Mouse (Mus musculus): ENCODE data around the gene Rusc2. TPM values are rescaled to one million over a fixed set of nuclear protein-coding genes. Genes with fewer than 3 reads are reported as not detected.

Rusc2 gene
- polyA plus RNA-seq, 2 experiments = 9.6 to 16.2 TPM

DNA sequence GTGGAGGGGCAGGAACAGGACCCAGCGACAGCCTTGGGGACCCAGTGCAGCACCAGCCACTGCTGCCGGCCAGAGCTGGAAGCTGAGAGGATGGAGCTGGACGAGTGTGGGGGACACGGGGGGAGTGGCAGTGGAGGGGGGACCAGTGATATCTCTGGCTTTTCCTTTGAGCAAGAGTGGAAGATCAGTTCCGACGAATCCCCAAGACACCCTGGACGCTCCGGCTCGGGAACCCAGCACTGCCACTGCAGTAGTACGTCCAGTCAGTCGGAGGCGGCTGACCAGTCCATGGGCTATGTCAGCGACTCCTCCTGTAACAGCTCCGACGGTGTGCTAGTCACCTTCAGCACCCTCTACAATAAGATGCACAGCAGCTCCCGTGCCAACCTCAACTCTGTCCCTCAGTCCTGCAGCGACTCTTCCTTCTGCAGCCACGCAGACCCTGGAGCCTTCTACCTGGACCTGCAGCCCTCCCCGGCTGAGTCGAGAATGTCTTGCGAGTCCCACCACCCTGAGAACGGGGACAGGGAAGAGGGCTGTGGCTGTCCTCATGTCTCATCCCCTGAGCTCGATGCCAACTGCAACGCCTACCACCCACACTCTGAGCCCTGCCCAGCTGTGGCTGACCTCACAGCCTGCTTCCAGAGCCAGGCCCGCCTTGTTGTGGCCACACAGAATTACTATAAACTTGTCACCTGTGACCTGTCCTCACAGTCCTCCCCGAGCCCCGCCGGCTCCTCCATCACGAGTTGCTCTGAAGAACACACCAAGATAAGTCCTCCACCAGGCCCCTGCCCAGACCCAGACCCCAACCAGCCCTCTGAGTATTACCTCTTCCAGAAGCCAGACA, 33.7 kb downstream of the Rusc2 start:
- Histone ChIP-seq H3K9me3 (ENCODE audit: control insufficient read depth, low read length) (no peaks in the 10 kb centered on the region), H3K4me1 (ENCODE audit: control insufficient read depth, insufficient read depth, low read length) (no peaks in the 10 kb centered on the region), H3K36me3 (ENCODE audit: control insufficient read depth, insufficient read depth, low read length) (peaks cover 37% of the 10 kb centered on the region), H3K4me3 (replicated peaks; ENCODE audit: low read length) (no peak overlapping the region), H3K27ac (replicated peaks; ENCODE audit: low read depth, low read length) (no peak overlapping the region), H3K9ac (ENCODE audit: low read depth, low read length, severe bottlenecking) (no peak overlapping the region), H3K4me2 (replicated peaks; ENCODE audit: low read depth, low read length, severe bottlenecking) (no peak overlapping the region), H3K27me3 (ENCODE audit: control insufficient read depth, insufficient read depth, low read length) (no peaks in the 10 kb centered on the region)
- TF ChIP-seq POLR2A (IDR thresholded peaks at IDR 0.05; ENCODE audit: borderline replicate concordance, extremely low read depth, insufficient read depth, insufficient read length) = no peak
- no peak for DNase-seq (ENCODE audit: low spot score)
- no peak for ATAC-seq (ENCODE audit: low FRiP score, low read depth)
- 88% methylated on average over 29 of the region's 29 CpGs for WGBS

- Histone ChIP-seq H3K4me3 (replicated peaks; ENCODE audit: low read length) (no peak overlapping the region), H3K27me3 (ENCODE audit: control insufficient read depth, insufficient read depth, low read length) (no peaks in the 10 kb centered on the region), H3K27ac (replicated peaks; ENCODE audit: low read depth, low read length) (no peak overlapping the region), H3K4me1 (ENCODE audit: control insufficient read depth, insufficient read depth, low read length) (no peaks in the 10 kb centered on the region), H3K9ac (ENCODE audit: low read depth, low read length, severe bottlenecking) (no peak overlapping the region), H3K4me2 (replicated peaks; ENCODE audit: low read depth, low read length, severe bottlenecking) (no peak overlapping the region), H3K9me3 (ENCODE audit: control insufficient read depth, low read length) (no peaks in the 10 kb centered on the region), H3K36me3 (ENCODE audit: control insufficient read depth, insufficient read depth, low read length) (peaks cover 37% of the 10 kb centered on the region)
- DNase-seq (ENCODE audit: low spot score) (no peak), ATAC-seq (ENCODE audit: low FRiP score, low read depth) (no peak)
- 94% methylated on average over 22 of the region's 22 CpGs for WGBS
- TF ChIP-seq POLR2A (IDR thresholded peaks at IDR 0.05; ENCODE audit: borderline replicate concordance, extremely low read depth, insufficient read depth, insufficient read length) = no peak
Measured at GRCm38 (mm10) chr4:43416071-43416490, 34.3 kb downstream of the Rusc2 start.

GRCm38 (mm10) chr4:43417269-43418062, 35.7 kb downstream of the Rusc2 start:
- no peak for TF ChIP-seq POLR2A (IDR thresholded peaks at IDR 0.05; ENCODE audit: borderline replicate concordance, extremely low read depth, insufficient read depth, insufficient read length)
- no peak overlapping the region for H3K9ac ChIP-seq (ENCODE audit: low read depth, low read length, severe bottlenecking)
- no peak overlapping the region for H3K27ac ChIP-seq (replicated peaks; ENCODE audit: low read depth, low read length)
- ATAC-seq (ENCODE audit: low FRiP score, low read depth) (no peak), DNase-seq (ENCODE audit: low spot score) (no peak)
- no peaks in the 10 kb centered on the region for H3K27me3 ChIP-seq (ENCODE audit: control insufficient read depth, insufficient read depth, low read length)
- no peak overlapping the region for H3K4me3 ChIP-seq (replicated peaks; ENCODE audit: low read length)
- WGBS = 83% methylated on average over 16 of the region's 16 CpGs
- no peak overlapping the region for H3K4me2 ChIP-seq (replicated peaks; ENCODE audit: low read depth, low read length, severe bottlenecking)
- H3K36me3 ChIP-seq (ENCODE audit: control insufficient read depth, insufficient read depth, low read length) = peaks cover 49% of the 10 kb centered on the region
- no peaks in the 10 kb centered on the region for H3K9me3 ChIP-seq (ENCODE audit: control insufficient read depth, low read length)
- H3K4me1 ChIP-seq (ENCODE audit: control insufficient read depth, insufficient read depth, low read length) = no peaks in the 10 kb centered on the region

- 70% methylated on average over 4 of the region's 4 CpGs for WGBS
Measured at GRCm38 (mm10) chr4:43418450-43418849, 36.7 kb downstream of the Rusc2 start.

GRCm38 (mm10) chr4:43418973-43419656, 37.3 kb downstream of the Rusc2 start:
- 62% methylated on average over 15 of the region's 15 CpGs for WGBS
- no peak for ATAC-seq (ENCODE audit: low FRiP score, low read depth)
- no peaks in the 10 kb centered on the region for H3K4me1 ChIP-seq (ENCODE audit: control insufficient read depth, insufficient read depth, low read length)
- H3K27ac ChIP-seq (replicated peaks; ENCODE audit: low read depth, low read length) = no peak overlapping the region
- no peaks in the 10 kb centered on the region for H3K27me3 ChIP-seq (ENCODE audit: control insufficient read depth, insufficient read depth, low read length)
- no peak overlapping the region for H3K4me2 ChIP-seq (replicated peaks; ENCODE audit: low read depth, low read length, severe bottlenecking)
- no peak for DNase-seq (ENCODE audit: low spot score)
- H3K36me3 ChIP-seq (ENCODE audit: control insufficient read depth, insufficient read depth, low read length) = peaks cover 66% of the 10 kb centered on the region
- no peaks in the 10 kb centered on the region for H3K9me3 ChIP-seq (ENCODE audit: control insufficient read depth, low read length)
- TF ChIP-seq POLR2A (IDR thresholded peaks at IDR 0.05; ENCODE audit: borderline replicate concordance, extremely low read depth, insufficient read depth, insufficient read length) = no peak
- H3K4me3 ChIP-seq (replicated peaks; ENCODE audit: low read length) = no peak overlapping the region
- H3K9ac ChIP-seq (ENCODE audit: low read depth, low read length, severe bottlenecking) = no peak overlapping the region

More at GRCm38 (mm10) chr4:43418450-43418849, 36.7 kb downstream of the Rusc2 start:
- Histone ChIP-seq H3K36me3 (ENCODE audit: control insufficient read depth, insufficient read depth, low read length) (peaks cover 59% of the 10 kb centered on the region), H3K4me1 (ENCODE audit: control insufficient read depth, insufficient read depth, low read length) (no peaks in the 10 kb centered on the region), H3K4me2 (replicated peaks; ENCODE audit: low read depth, low read length, severe bottlenecking) (no peak overlapping the region), H3K27ac (replicated peaks; ENCODE audit: low read depth, low read length) (no peak overlapping the region), H3K9ac (ENCODE audit: low read depth, low read length, severe bottlenecking) (no peak overlapping the region), H3K27me3 (ENCODE audit: control insufficient read depth, insufficient read depth, low read length) (no peaks in the 10 kb centered on the region), H3K9me3 (ENCODE audit: control insufficient read depth, low read length) (no peaks in the 10 kb centered on the region), H3K4me3 (replicated peaks; ENCODE audit: low read length) (no peak overlapping the region)
- DNase-seq (ENCODE audit: low spot score) (no peak), ATAC-seq (ENCODE audit: low FRiP score, low read depth) (no peak)
- TF ChIP-seq POLR2A (IDR thresholded peaks at IDR 0.05; ENCODE audit: borderline replicate concordance, extremely low read depth, insufficient read depth, insufficient read length) = no peak
